Mouse (Mus musculus) megakaryocyte, adult 5-6 weeks (primary cell): ENCODE measurements around the gene Ppp1r8. TPM values are rescaled to one million over a fixed set of nuclear protein-coding genes. Genes with fewer than 3 reads are reported as not detected.
"Not testable (repeated sequence)": the region's sequence is repeated elsewhere in the genome, so short reads cannot be mapped to it uniquely, and the experiment has no call there.

Experiments used
- ATAC-seq: 2 replicates; pipeline ENCODE4 v1.8.0; 2016; ENCODE audit warnings: mild to moderate bottlenecking, inconsistent platforms; ENCODE audit not compliant: poor library complexity, severe bottlenecking
- total RNA-seq, 2 experiments: library from RNA; stranded (forward) in 1 of 2; stranded (reverse) in 1 of 2; fragments of 153-499, 151-499 nt in 1 of 2; fragments of 221-1000, 200-1000 nt in 1 of 2; gene quantifications; 2 replicates each; pipeline versions ENCODE4 v1.2.3 to v1.2.4; 2015 to 2017

Gene Ppp1r8
- total RNA-seq, 2 experiments from 2014 or later = 25.7 to 50.1 TPM

GRCm38 (mm10) chr4:132807771-132808641, 35.0 kb downstream of the Ppp1r8 start:
- peak; percentile 82 for ATAC-seq

GRCm38 (mm10) chr4:132806620-132807191, 36.3 kb downstream of the Ppp1r8 start:
- ATAC-seq = no peak

- ATAC-seq = no peak
Observed at GRCm38 (mm10) chr4:132805599-132806197, 37.3 kb downstream of the Ppp1r8 start.

GRCm38 (mm10) chr4:132805146-132805545, 37.8 kb downstream of the Ppp1r8 start:
- no peak for ATAC-seq

- ATAC-seq = peak; percentile 75
Observed at GRCm38 (mm10) chr4:132804331-132804730, 38.6 kb downstream of the Ppp1r8 start.

- ATAC-seq = no peak
Observed at GRCm38 (mm10) chr4:132803876-132804275, 39.1 kb downstream of the Ppp1r8 start.

- ATAC-seq = no peak
Observed at GRCm38 (mm10) chr4:132803212-132803611, 39.8 kb downstream of the Ppp1r8 start.

- ATAC-seq = peak; percentile 56
Observed at GRCm38 (mm10) chr4:132802171-132802637, 40.8 kb downstream of the Ppp1r8 start.

GRCm38 (mm10) chr4:132801176-132802077, 41.5 kb downstream of the Ppp1r8 start:
- no peak for ATAC-seq

GRCm38 (mm10) chr4:132799845-132800244, 43.1 kb downstream of the Ppp1r8 start:
- ATAC-seq = no peak

GRCm38 (mm10) chr4:132798666-132799065, 44.3 kb downstream of the Ppp1r8 start:
- not testable (repeated sequence) for ATAC-seq

- ATAC-seq = no peak
Observed at GRCm38 (mm10) chr4:132798028-132798427, 44.9 kb downstream of the Ppp1r8 start.

GRCm38 (mm10) chr4:132797461-132797860, 45.5 kb downstream of the Ppp1r8 start:
- no peak for ATAC-seq

- peak; percentile 58 for ATAC-seq
Observed at GRCm38 (mm10) chr4:132796196-132796886, 46.6 kb downstream of the Ppp1r8 start, which contains the start of gene Themis2. Gene Themis2, minus strand, starts transcription at chr4:132796387.

- ATAC-seq = peak; percentile 30
Observed at GRCm38 (mm10) chr4:132795171-132795570, 47.8 kb downstream of the Ppp1r8 start.

GRCm38 (mm10) chr4:132794760-132795159, 48.2 kb downstream of the Ppp1r8 start:
- ATAC-seq = peak; percentile 76

- ATAC-seq = peak; percentile 61
Observed at GRCm38 (mm10) chr4:132794028-132794427, 48.9 kb downstream of the Ppp1r8 start.

- ATAC-seq = not testable (repeated sequence)
Observed at GRCm38 (mm10) chr4:132793322-132794004, 49.5 kb downstream of the Ppp1r8 start.

- no peak for ATAC-seq
Observed at GRCm38 (mm10) chr4:132789731-132790130, 53.2 kb downstream of the Ppp1r8 start.
